8 mouse cellular contexts compared by ENCODE assay signal in the genomic region with DNA sequence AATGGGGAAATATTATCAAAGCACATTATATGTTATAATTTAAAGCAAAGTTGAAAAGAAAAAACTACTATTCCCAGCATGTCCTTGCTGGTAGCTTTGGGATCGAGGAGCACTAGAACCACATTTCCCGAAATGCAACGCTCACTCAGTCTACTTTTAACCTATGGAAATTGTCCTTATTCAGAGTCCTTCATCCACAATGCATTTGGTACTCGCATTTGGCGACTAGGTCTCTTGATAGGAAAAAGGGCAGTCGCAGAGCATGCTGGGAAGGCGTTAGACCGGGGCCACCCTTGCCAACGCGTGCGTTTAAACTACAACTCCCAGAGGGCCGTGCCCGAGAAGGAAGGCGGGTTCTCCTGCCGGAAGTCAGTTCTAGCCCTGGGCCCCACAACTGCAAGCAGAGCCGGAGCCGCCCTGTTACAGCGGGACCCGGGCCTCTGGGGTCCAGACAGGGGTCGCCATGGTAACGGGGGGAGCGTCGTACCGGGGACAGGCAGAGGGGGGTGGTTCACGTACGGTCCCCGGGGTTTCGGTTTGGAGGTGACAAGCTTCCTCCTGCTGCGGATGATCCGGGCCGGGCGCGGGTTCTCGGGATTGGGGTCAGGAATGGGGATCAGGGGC. TPM values are rescaled to one million over a fixed set of nuclear protein-coding genes. Genes with fewer than 3 reads are reported as not detected.
DNase-seq lines count a peak whose midpoint lies in the region; ATAC-seq lines count a peak whose summit lies in the region.

A gene (plus strand): TSS at position 338 of the 624 bp plus-strand sequence.

- peak within 1 kb of the TSS; percentile 58 for H3K27ac ChIP-seq in hindbrain, embryonic 15.5 days (replicated peaks)

- H3K4me2 ChIP-seq in hindbrain, embryonic 15.5 days: peak within 1 kb of the TSS; percentile 92

- peak within 1 kb of the TSS; percentile 87 for H3K9ac ChIP-seq in hindbrain, embryonic 15.5 days

- H3K27me3 ChIP-seq in hindbrain, embryonic 15.5 days: no peaks in the 10 kb centered on the region

- WGBS in hindbrain, embryonic 15.5 days: under 1% methylated on average over 34 of the region's 34 CpGs

- H3K4me3 ChIP-seq in hindbrain, embryonic 15.5 days: peak within 1 kb of the TSS; percentile 78

- H3K36me3 ChIP-seq in hindbrain, embryonic 15.5 days: peaks cover 2% of the 10 kb centered on the region; the same call in 1 of the 2 replicates

- peak; percentile 96 for DNase-seq in T-cell, adult 2 months (ENCODE audit: low spot score)
- DNase-seq in cerebellum, postnatal 36 days: peak; percentile 98 to 99
- DNase-seq in frontal cortex, postnatal 36 days (ENCODE audit: low spot score in 2 of 2): peak; percentile 97 to 100
- DNase-seq in left cerebral cortex, adult 11 months (ENCODE audit: low spot score): peak; percentile 98
- DNase-seq in lung, postnatal 4 days: peak; percentile 97 to 98
- DNase-seq in retina, postnatal 7 days (ENCODE audit: low read depth, low spot score): peak; percentile 96
- peak; percentile 85 for DNase-seq in urinary bladder, adult 2 months (ENCODE audit: low spot score)

- ATAC-seq in hindbrain, embryonic 15.5 days (ENCODE audit: low FRiP score, low read depth): peak; percentile 96

- H3K4me1 ChIP-seq in hindbrain, embryonic 15.5 days (replicated peaks): peaks cover 21% of the 10 kb centered on the region

- no peaks in the 10 kb centered on the region for H3K9me3 ChIP-seq in hindbrain, embryonic 15.5 days

RNA-seq across cellular contexts. Expression of the gene that starts here (rescaled TPM):
- polyA plus RNA-seq in hindbrain, embryonic 15.5 days (2015; fragmentation: Nextera tagmentation; extraction: Ambion mirVana): 444 and 451 TPM in 2 replicates
- polyA plus RNA-seq in urinary bladder, adult 2 months (2012; rRNA removed): 190 and 236 TPM in 2 replicates

Comparison
In these comparisons a context has a peak if more than half of its experiments do, and no peak if none do; other contexts are left out.
1. Peak in every context shown above with its lines: DNase-seq, ATAC-seq, H3K4me3 ChIP-seq and H3K27ac ChIP-seq.